Comparison of ENCODE assay signal across 17 mouse cellular contexts in genomic region chrX:48158229-48158919, GRCm38 (mm10). TPM values are rescaled to one million over a fixed set of nuclear protein-coding genes. Genes with fewer than 3 reads are reported as not detected.
"Had no signal": no experiment of that assay in that cellular context is flagged by ENCODE, and none has a peak within 500 bp of the region (broad histone marks: within the 10 kb centered on the region; RNA-seq: fewer than 3 reads in every experiment).

No protein-coding gene starts in this region.

- DNase-seq: kidney, postnatal 25 days; layer of hippocampus, adult 9-11 months; liver; liver, embryonic 13.5 days; liver, postnatal 0 days; lung, embryonic 14.5 days; thymus, postnatal 36 days had no signal

- H3K9me3 ChIP-seq: limb, embryonic 10.5 days; limb, embryonic 13.5 days; liver, embryonic 13.5 days; midbrain, embryonic 12.5 days; midbrain, embryonic 15.5 days; neural tube, embryonic 13.5 days had no signal

- H3K27ac ChIP-seq: kidney, postnatal 0 days; layer of hippocampus, adult 2 months; limb, embryonic 10.5 days; limb, embryonic 13.5 days; liver, embryonic 13.5 days; macrophage; midbrain, embryonic 12.5 days; midbrain, embryonic 15.5 days; neural tube, embryonic 13.5 days had no signal

- H3K4me2 ChIP-seq: limb, embryonic 13.5 days; liver, embryonic 13.5 days; lung, embryonic 14.5 days; midbrain, embryonic 12.5 days; midbrain, embryonic 15.5 days; neural tube, embryonic 13.5 days had no signal

- H3K4me3 ChIP-seq: layer of hippocampus, adult 2 months; limb, embryonic 10.5 days; limb, embryonic 13.5 days; liver, embryonic 13.5 days; midbrain, embryonic 12.5 days; midbrain, embryonic 15.5 days; neural tube, embryonic 13.5 days had no signal

- ATAC-seq: liver, postnatal 0 days; lung, postnatal 0 days; midbrain, embryonic 15.5 days had no signal

- H3K36me3 ChIP-seq: limb, embryonic 10.5 days; limb, embryonic 13.5 days; liver, embryonic 13.5 days; midbrain, embryonic 12.5 days; midbrain, embryonic 15.5 days; neural tube, embryonic 13.5 days had no signal

- H3K4me1 ChIP-seq: limb, embryonic 10.5 days; limb, embryonic 13.5 days; midbrain, embryonic 12.5 days; midbrain, embryonic 15.5 days; neural tube, embryonic 13.5 days had no signal

- H3K9ac ChIP-seq: limb, embryonic 13.5 days; liver, embryonic 13.5 days; liver, postnatal 0 days; lung, embryonic 14.5 days; midbrain, embryonic 12.5 days; midbrain, embryonic 15.5 days; neural tube, embryonic 13.5 days had no signal

- H3K27me3 ChIP-seq: limb, embryonic 13.5 days; liver, embryonic 13.5 days; midbrain, embryonic 12.5 days; midbrain, embryonic 15.5 days; neural tube, embryonic 13.5 days had no signal

RNA-seq across cellular contexts. Expression of gene Xpnpep2, which starts 49.8 kb away (rescaled TPM):
- total RNA-seq: megakaryocyte, adult 5-6 weeks had no signal
- polyA plus RNA-seq: macrophage had no signal
